Mouse (Mus musculus) heart, embryonic 10.5 days (tissue): ENCODE results near the gene Abhd4. TPM values are rescaled to one million over a fixed set of nuclear protein-coding genes. Genes with fewer than 3 reads are reported as not detected.
A peak's percentile ranks its signal among the peaks of the same experiment; 100 is the strongest.
"Not testable (repeated sequence)": the region's sequence is repeated elsewhere in the genome, so short reads cannot be mapped to it uniquely, and the experiment has no call there.

ENCODE experiments used
- DNase-seq: peaks from one replicate; pipeline ENCODE4 v3.0.0-alpha.2; 2017; ENCODE audit warnings: low spot score
- H3K27ac ChIP-seq: fragments of 300-500 bp; sonication (generic); 2 replicates; pipeline ENCODE4 v1.5.1; 2016; ENCODE audit warnings: mild to moderate bottlenecking
- H3K27me3 ChIP-seq: fragments of 300-500 bp; sonication (generic); 2 replicates; pipeline ENCODE4 v1.6.1; 2016; ENCODE audit warnings: mild to moderate bottlenecking; ENCODE audit not compliant: poor library complexity, insufficient read depth, severe bottlenecking
- H3K36me3 ChIP-seq: fragments of 300-500 bp; sonication (generic); 2 replicates; pipeline ENCODE4 v1.6.1; 2016; ENCODE audit warnings: mild to moderate bottlenecking, moderate library complexity
- H3K4me1 ChIP-seq: fragments of 300-500 bp; sonication (generic); 2 replicates; pipeline ENCODE4 v1.6.1; 2016; ENCODE audit warnings: mild to moderate bottlenecking
- H3K4me3 ChIP-seq: fragments of 300-500 bp; sonication (generic); 2 replicates; pipeline ENCODE4 v1.5.1; 2016; ENCODE audit warnings: mild to moderate bottlenecking, moderate library complexity
- H3K9me3 ChIP-seq: fragments of 300-500 bp; sonication (generic); 2 replicates; pipeline ENCODE4 v1.6.1; 2016; ENCODE audit warnings: mild to moderate bottlenecking, moderate library complexity
- WGBS: fragments of 180-500 bp; shearing (Covaris S2); methylation state at CpG from one replicate; pipeline ENCODE4 v1.1.7; 2016; 5-methylcytosine and 5-hydroxymethylcytosine counted together
- polyA plus RNA-seq: library from polyadenylated mRNA; unstranded; fragments of >200 nt; fragmentation: Nextera tagmentation; extraction: Ambion mirVana; gene quantifications from 2 replicates; pipeline ENCODE4 v1.2.1, GENCODE M21; 2016

Gene Abhd4
- polyA plus RNA-seq, 1 experiment from 2014 or later = 66.0 TPM

GRCm38 (mm10) chr14:54224484-54225467, 29.2 kb upstream of the Abhd4 start:
- Histone ChIP-seq H3K36me3 (no peaks in the 10 kb centered on the region), H3K27me3 (no peaks in the 10 kb centered on the region), H3K4me3 (no peak overlapping the region), H3K4me1 (peaks cover 55% of the 10 kb centered on the region), H3K9me3 (no peaks in the 10 kb centered on the region), H3K27ac (peak overlapping the region; percentile 83)
- WGBS = 43% methylated on average over 16 of the region's 16 CpGs
- DNase-seq = no peak

- WGBS = 76% methylated on average over 11 of the region's 11 CpGs
- DNase-seq = no peak
- no peak overlapping the region for H3K27ac ChIP-seq
- no peaks in the 10 kb centered on the region for H3K36me3 ChIP-seq
- H3K4me3 ChIP-seq = no peak overlapping the region
- peaks cover 54% of the 10 kb centered on the region for H3K4me1 ChIP-seq
- no peaks in the 10 kb centered on the region for H3K9me3 ChIP-seq
- H3K27me3 ChIP-seq = no peaks in the 10 kb centered on the region
These were observed 28.3 kb upstream of the Abhd4 start for GRCm38 (mm10) chr14:54225725-54226124.

- Histone ChIP-seq H3K9me3 (no peaks in the 10 kb centered on the region), H3K4me3 (peak overlapping the region; percentile 55), H3K36me3 (no peaks in the 10 kb centered on the region), H3K27ac (peak overlapping the region; percentile 83), H3K4me1 (peaks cover 57% of the 10 kb centered on the region), H3K27me3 (no peaks in the 10 kb centered on the region)
- DNase-seq = no peak
- 24% methylated on average over 16 of the region's 16 CpGs for WGBS
These were observed 26.8 kb upstream of the Abhd4 start for GRCm38 (mm10) chr14:54226911-54227811.

GRCm38 (mm10) chr14:54227911-54228451, 26.0 kb upstream of the Abhd4 start:
- Histone ChIP-seq H3K36me3 (no peaks in the 10 kb centered on the region), H3K27ac (peak overlapping the region; percentile 83), H3K4me1 (peaks cover 61% of the 10 kb centered on the region), H3K27me3 (no peaks in the 10 kb centered on the region), H3K9me3 (no peaks in the 10 kb centered on the region), H3K4me3 (peak overlapping the region; percentile 55)
- 0% methylated on average over 10 of the region's 10 CpGs for WGBS
- DNase-seq = peak; percentile 90

GRCm38 (mm10) chr14:54228501-54228900, 25.5 kb upstream of the Abhd4 start:
- no peak for DNase-seq
- H3K27ac ChIP-seq = peak overlapping the region; percentile 83
- no peaks in the 10 kb centered on the region for H3K27me3 ChIP-seq
- H3K4me1 ChIP-seq = peaks cover 66% of the 10 kb centered on the region
- 13% methylated on average over 7 of the region's 7 CpGs for WGBS
- no peaks in the 10 kb centered on the region for H3K36me3 ChIP-seq
- no peaks in the 10 kb centered on the region for H3K9me3 ChIP-seq
- H3K4me3 ChIP-seq = peak overlapping the region; percentile 55

DNA sequence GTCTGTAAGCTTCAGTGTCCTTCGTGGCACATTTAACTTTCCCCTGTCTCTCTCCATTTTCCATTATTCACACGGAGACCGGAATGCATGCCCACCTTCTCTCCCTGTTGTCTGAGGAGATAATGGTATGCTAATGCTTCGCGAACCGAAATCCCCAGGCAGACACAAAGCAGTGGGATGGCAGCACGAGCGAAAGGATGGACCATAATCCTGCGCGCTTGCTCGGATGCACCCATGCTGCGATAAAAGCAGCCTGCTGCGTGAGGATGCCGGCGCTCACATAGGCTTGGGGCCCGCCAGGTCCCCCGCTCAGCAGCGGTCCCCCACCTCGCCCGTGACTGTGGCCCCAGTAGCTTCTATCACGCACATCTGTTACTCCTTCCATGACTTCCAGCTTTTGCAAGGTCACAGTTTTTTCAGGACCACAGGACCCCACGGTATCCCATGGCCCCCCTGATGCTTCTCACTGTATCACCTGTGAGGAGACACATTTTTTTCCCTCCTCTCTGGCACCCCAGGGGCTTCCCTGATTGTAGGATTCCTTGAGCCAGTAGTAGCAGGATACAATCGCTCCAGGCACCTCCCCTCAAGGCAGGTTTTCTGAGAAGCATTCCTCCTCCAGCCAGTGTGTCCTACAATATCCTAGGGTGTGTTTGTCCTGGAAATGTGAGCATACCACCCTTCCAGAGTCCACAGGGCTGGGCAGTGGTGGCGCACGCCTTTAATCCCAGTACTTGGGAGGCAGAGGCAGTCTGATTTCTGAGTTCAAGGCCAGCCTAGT, 24.9 kb upstream of the Abhd4 start:
- H3K9me3 ChIP-seq = no peaks in the 10 kb centered on the region
- peaks cover 72% of the 10 kb centered on the region for H3K4me1 ChIP-seq
- 8% methylated on average over 25 of the region's 25 CpGs for WGBS

GRCm38 (mm10) chr14:54229849-54230248, 24.1 kb upstream of the Abhd4 start:
- not testable (repeated sequence) for H3K36me3 ChIP-seq, DNase-seq, H3K4me3 ChIP-seq, H3K9me3 ChIP-seq, H3K27ac ChIP-seq, H3K27me3 ChIP-seq
- 66% methylated on average over 3 of the region's 4 CpGs for WGBS
- H3K4me1 ChIP-seq = peaks cover 72% of the 10 kb centered on the region

More for the DNA sequence above, 24.9 kb upstream of the Abhd4 start:
- no peak for DNase-seq
- H3K27ac ChIP-seq = peak overlapping the region; percentile 67
- no peaks in the 10 kb centered on the region for H3K36me3 ChIP-seq
- peak overlapping the region; percentile 55 for H3K4me3 ChIP-seq
- no peaks in the 10 kb centered on the region for H3K27me3 ChIP-seq

- Histone ChIP-seq H3K36me3 (peaks cover 10% of the 10 kb centered on the region; the same call in 1 of the 2 replicates), H3K27ac (no peak overlapping the region), H3K4me3 (no peak overlapping the region), H3K4me1 (peaks cover 67% of the 10 kb centered on the region), H3K9me3 (no peaks in the 10 kb centered on the region), H3K27me3 (no peaks in the 10 kb centered on the region)
- WGBS = 75% methylated on average over 14 of the region's 14 CpGs
- no peak for DNase-seq
These were observed 23.3 kb upstream of the Abhd4 start for GRCm38 (mm10) chr14:54230638-54231150.

DNA sequence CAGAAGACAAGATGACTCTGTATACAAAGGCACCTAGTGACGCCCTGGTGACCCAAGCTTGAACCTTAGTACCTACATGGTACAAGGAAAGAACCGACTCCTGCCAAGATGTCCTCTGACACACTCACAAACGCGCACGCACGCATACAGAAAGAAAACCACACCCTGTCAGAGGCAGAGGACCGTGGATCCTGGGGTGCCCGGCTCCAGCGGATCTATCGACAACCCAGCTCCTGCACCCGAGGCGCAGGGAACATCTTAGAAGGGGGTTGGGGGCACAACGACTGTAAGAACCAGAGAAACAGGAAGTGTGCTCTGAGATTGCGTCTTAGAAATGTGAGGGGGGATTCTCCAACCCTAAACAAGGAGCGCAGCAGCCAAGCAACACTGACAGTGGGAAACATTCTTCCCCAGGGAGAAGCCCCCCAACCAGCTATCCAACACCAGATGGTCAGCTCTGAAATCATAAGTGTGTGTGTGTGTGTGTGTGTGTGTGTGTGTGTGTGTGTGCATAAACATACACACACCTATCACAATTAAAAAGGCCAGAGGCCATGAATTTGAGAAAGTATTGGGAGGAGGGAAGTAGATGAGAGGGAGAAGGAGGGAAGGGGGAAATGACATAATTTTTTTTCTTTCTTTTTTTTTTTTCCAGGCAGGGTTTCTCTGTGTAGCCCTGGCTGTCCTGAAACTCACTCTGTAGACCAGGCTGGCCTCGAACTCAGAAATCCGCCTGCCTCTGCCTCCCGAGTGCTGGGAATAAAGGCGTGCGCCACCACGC, 22.6 kb upstream of the Abhd4 start:
- DNase-seq = no peak
- Histone ChIP-seq H3K4me1 (peaks cover 66% of the 10 kb centered on the region), H3K27ac (peak overlapping the region; percentile 64), H3K36me3 (peaks cover 10% of the 10 kb centered on the region; the same call in 1 of the 2 replicates), H3K27me3 (no peaks in the 10 kb centered on the region), H3K9me3 (no peaks in the 10 kb centered on the region), H3K4me3 (no peak overlapping the region)
- WGBS = 69% methylated on average over 21 of the region's 21 CpGs

DNA sequence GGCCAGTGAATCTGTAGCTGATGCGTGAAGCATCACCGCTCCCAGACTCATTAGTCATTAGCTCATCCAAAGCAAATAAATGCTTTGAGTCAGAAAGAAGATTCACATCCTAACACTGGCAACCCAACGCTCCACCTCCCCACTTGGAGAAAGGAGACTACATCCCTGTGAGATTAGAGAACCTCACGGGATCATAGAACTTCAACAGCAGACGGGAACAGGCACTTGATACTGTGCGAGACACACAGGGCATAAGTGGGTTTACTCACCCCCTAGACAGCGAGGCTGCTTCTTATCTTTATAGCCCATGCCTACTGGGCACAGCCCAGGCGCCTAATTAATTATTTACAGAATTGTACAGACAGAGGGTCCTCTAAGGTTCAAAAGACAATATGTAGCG, 21.8 kb upstream of the Abhd4 start:
- no peak overlapping the region for H3K4me3 ChIP-seq
- no peaks in the 10 kb centered on the region for H3K9me3 ChIP-seq
- H3K4me1 ChIP-seq = peaks cover 61% of the 10 kb centered on the region
- WGBS = 61% methylated on average over 9 of the region's 9 CpGs
- H3K27ac ChIP-seq = 0 out of 2 replicates have a peak overlapping the region, but pooled peaks have one; percentile 42
- H3K36me3 ChIP-seq = peaks cover 13% of the 10 kb centered on the region; the same call in 1 of the 2 replicates
- no peaks in the 10 kb centered on the region for H3K27me3 ChIP-seq
- no peak for DNase-seq

DNA sequence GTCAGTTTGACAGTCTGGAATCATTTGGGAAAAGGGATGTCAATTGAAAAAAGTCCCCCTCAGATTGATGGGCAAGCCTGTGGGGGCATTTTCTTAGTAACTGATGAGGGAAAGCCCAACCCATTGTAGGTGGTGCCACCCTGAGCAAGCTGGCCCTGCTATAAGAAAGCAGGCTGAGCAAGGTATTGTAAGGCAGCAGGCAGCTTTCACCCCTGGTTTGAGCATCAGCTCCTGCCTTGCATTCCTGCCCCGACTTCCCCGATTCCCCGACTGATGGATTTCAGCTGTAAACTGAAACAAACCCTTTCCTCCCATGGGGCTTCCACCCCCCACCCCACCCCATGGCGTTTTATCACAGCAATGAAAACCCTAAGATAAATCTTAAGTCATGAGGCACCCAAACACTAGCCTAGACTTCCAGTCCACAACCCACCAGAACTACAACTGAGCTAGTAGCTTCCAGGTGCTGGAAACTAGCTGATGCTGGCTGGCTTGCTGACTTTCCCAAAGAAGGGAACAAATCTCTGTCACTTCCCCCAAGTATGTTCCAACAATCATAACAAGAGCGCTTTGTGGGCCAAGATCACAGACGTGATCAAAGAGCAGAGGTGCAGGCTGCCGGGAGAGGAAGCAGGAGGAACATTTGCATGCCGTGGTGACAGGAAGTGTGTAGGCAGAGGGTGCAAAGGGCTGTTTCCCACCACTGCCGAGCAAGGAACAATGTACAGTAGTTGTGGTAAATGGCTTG, 21.0 kb upstream of the Abhd4 start:
- 26% methylated on average over 9 of the region's 9 CpGs for WGBS
- Histone ChIP-seq H3K9me3 (no peaks in the 10 kb centered on the region), H3K36me3 (peaks cover 13% of the 10 kb centered on the region; the same call in 1 of the 2 replicates), H3K4me3 (no peak overlapping the region), H3K27me3 (no peaks in the 10 kb centered on the region), H3K4me1 (peaks cover 55% of the 10 kb centered on the region), H3K27ac (peak overlapping the region; percentile 79)
- DNase-seq = no peak
